Mouse (Mus musculus) MEL (cell line): ENCODE measurements at regions not wholly inside any gene's neighbourhood (a gene's known extent, or its start where the extent isn't known, plus 50 kb on each side); places are given as distances from the start of the nearest gene placed in this dataset.

Experiments
- DNase-seq: peaks from one replicate; pipeline ENCODE4 v3.0.0; 2011; ENCODE audit warnings: low read depth, low spot score
- H3K27ac ChIP-seq: 2 replicates; pipeline ENCODE4 v1.5.1; 2012; ENCODE audit warnings: low read depth, mild to moderate bottlenecking, control low read depth, low read length, moderate library complexity; ENCODE audit not compliant: control insufficient read depth
- H3K27me3 ChIP-seq, 2 experiments: fragments of 150-350 bp in 1 of 2; sonication (generic) in 1 of 2; 2 replicates each; pipeline ENCODE4 v1.6.1; 2012; ENCODE audit warnings: low read length in 2 of 2, mild to moderate bottlenecking in 2 of 2, improper control_type of control experiment in 1 of 2, moderate library complexity in 1 of 2; ENCODE audit not compliant: insufficient read depth in 2 of 2, control insufficient read depth in 1 of 2
- H3K36me3 ChIP-seq, 2 experiments: 2 replicates each; pipeline ENCODE4 v1.6.1; 2012 to 2014; ENCODE audit warnings: low read length in 2 of 2, improper control_type of control experiment in 1 of 2, inconsistent platforms in 1 of 2, mild to moderate bottlenecking in 1 of 2; ENCODE audit not compliant: insufficient read depth in 2 of 2, control insufficient read depth in 1 of 2
- H3K4me1 ChIP-seq, 2 experiments: fragments of 150-350 bp in 1 of 2; sonication (generic) in 1 of 2; 2 replicates each; pipeline ENCODE4 v1.6.1; 2012; ENCODE audit warnings: low read length in 2 of 2, improper control_type of control experiment in 1 of 2, mild to moderate bottlenecking in 1 of 2; ENCODE audit not compliant: insufficient read depth in 2 of 2, control insufficient read depth in 1 of 2
- H3K4me3 ChIP-seq, 2 experiments: fragments of 150-350 bp in 1 of 2; sonication (generic) in 1 of 2; 2 replicates each; pipeline ENCODE4 v1.5.1; 2012; ENCODE audit warnings: low read depth in 2 of 2, low read length in 2 of 2, mild to moderate bottlenecking in 2 of 2, moderate library complexity in 2 of 2, control low read depth in 1 of 2, improper control_type of control experiment in 1 of 2; ENCODE audit not compliant: control insufficient read depth in 1 of 2, insufficient read depth in 1 of 2
- H3K79me2 ChIP-seq: 2 replicates; pipeline ENCODE4 v1.6.1; 2012; ENCODE audit warnings: mild to moderate bottlenecking, low read length, moderate library complexity; ENCODE audit not compliant: control insufficient read depth, poor library complexity, insufficient read depth
- H3K9ac ChIP-seq: 2 replicates; pipeline ENCODE4 v1.6.1; 2012; ENCODE audit warnings: low read depth, mild to moderate bottlenecking, control low read depth, low read length, moderate library complexity; ENCODE audit not compliant: control insufficient read depth, poor library complexity, severe bottlenecking
- H3K9me3 ChIP-seq: fragments of 150-350 bp; sonication (generic); replicated peaks from 2 replicates; pipeline ENCODE4 v1.6.1; 2012; ENCODE audit warnings: mild to moderate bottlenecking, low read length, improper control_type of control experiment, moderate library complexity; ENCODE audit not compliant: insufficient read depth
- BHLHE40 ChIP-seq: IDR thresholded peaks from 2 replicates; pipeline ENCODE4 v1.6.1; 2012; ENCODE audit warnings: low read depth, mild to moderate bottlenecking, inconsistent platforms, low read length, improper control_type of control experiment, borderline replicate concordance
- CHD2 ChIP-seq: IDR thresholded peaks from 2 replicates; pipeline ENCODE4 v1.6.1; 2011; ENCODE audit warnings: low read length, improper control_type of control experiment
- ELF1 ChIP-seq: IDR thresholded peaks from 2 replicates; pipeline ENCODE4 v1.6.1; 2014; ENCODE audit warnings: low read depth, mild to moderate bottlenecking, inconsistent platforms, low read length, improper control_type of control experiment, moderate library complexity
- EP300 ChIP-seq, 2 experiments: IDR thresholded peaks; 2 replicates each; pipeline ENCODE4 v1.6.1; 2011; ENCODE audit warnings: improper control_type of control experiment in 2 of 2, low read length in 2 of 2, low read depth in 1 of 2, mild to moderate bottlenecking in 1 of 2
- ETS1 ChIP-seq: IDR thresholded peaks from 2 replicates; pipeline ENCODE4 v1.6.1; 2012; ENCODE audit warnings: low read depth, mild to moderate bottlenecking, inconsistent platforms, low read length, improper control_type of control experiment, moderate library complexity
- GATA1 ChIP-seq: IDR thresholded peaks from 2 replicates; pipeline ENCODE4 v1.6.1; 2011; ENCODE audit warnings: low read depth, low read length, improper control_type of control experiment
- HCFC1 ChIP-seq: IDR thresholded peaks from 2 replicates; pipeline ENCODE4 v1.6.1; 2012; ENCODE audit warnings: low read depth, mild to moderate bottlenecking, inconsistent platforms, low read length, improper control_type of control experiment, moderate library complexity
- KAT2A ChIP-seq: conservative IDR thresholded peaks from 2 replicates; pipeline ENCODE4 v1.6.1; 2012; ENCODE audit warnings: low read depth, low read length, improper control_type of control experiment, inconsistent platforms
- MAFK ChIP-seq: IDR thresholded peaks from 2 replicates; pipeline ENCODE4 v1.6.1; 2011; ENCODE audit warnings: low read depth, mild to moderate bottlenecking, low read length, improper control_type of control experiment, borderline replicate concordance
- MAX ChIP-seq: IDR thresholded peaks from 2 replicates; pipeline ENCODE4 v1.6.1; 2011; ENCODE audit warnings: low read length, improper control_type of control experiment
- MEF2A ChIP-seq: IDR thresholded peaks from 2 replicates; pipeline ENCODE4 v1.6.1; 2014; ENCODE audit warnings: low read depth, mild to moderate bottlenecking, inconsistent platforms, low read length, improper control_type of control experiment; ENCODE audit not compliant: poor library complexity, insufficient replicate concordance, severe bottlenecking; ENCODE audit errors: extremely low read depth
- MXI1 ChIP-seq: IDR thresholded peaks from 2 replicates; pipeline ENCODE4 v1.6.1; 2011; ENCODE audit warnings: mild to moderate bottlenecking, low read depth, low read length, improper control_type of control experiment
- MYB ChIP-seq: IDR thresholded peaks from 2 replicates; pipeline ENCODE4 v1.6.1; 2011; ENCODE audit warnings: mild to moderate bottlenecking, low read depth, low read length, improper control_type of control experiment
- MYC ChIP-seq: IDR thresholded peaks from 2 replicates; pipeline ENCODE4 v1.6.1; 2011; ENCODE audit warnings: low read depth, mild to moderate bottlenecking, low read length, improper control_type of control experiment, moderate library complexity
- NELFE ChIP-seq: IDR thresholded peaks from 2 replicates; pipeline ENCODE4 v1.6.1; 2011; ENCODE audit warnings: low read depth, low read length, improper control_type of control experiment
- NRF1 ChIP-seq: IDR thresholded peaks from 2 replicates; pipeline ENCODE4 v1.6.1; 2014; ENCODE audit warnings: low read depth, mild to moderate bottlenecking, inconsistent platforms, low read length, improper control_type of control experiment, moderate library complexity; ENCODE audit not compliant: poor library complexity, insufficient read depth, severe bottlenecking
- POLR2A ChIP-seq, 2 experiments: IDR thresholded peaks; 2 replicates each; pipeline ENCODE4 v1.6.1; 2011 to 2012; ENCODE audit warnings: low read length in 2 of 2, mild to moderate bottlenecking in 2 of 2, control low read depth in 1 of 2, improper control_type of control experiment in 1 of 2, low read depth in 1 of 2, moderate library complexity in 1 of 2; ENCODE audit not compliant: control insufficient read depth in 1 of 2, insufficient read depth in 1 of 2, poor library complexity in 1 of 2
- POLR2AphosphoS2 ChIP-seq: IDR thresholded peaks from 2 replicates; pipeline ENCODE4 v1.6.1; 2011; ENCODE audit warnings: low read length, improper control_type of control experiment
- RAD21 ChIP-seq: IDR thresholded peaks from 2 replicates; pipeline ENCODE4 v1.6.1; 2011; ENCODE audit warnings: mild to moderate bottlenecking, low read depth, low read length, improper control_type of control experiment
- RCOR1 ChIP-seq: IDR thresholded peaks from 2 replicates; pipeline ENCODE4 v1.6.1; 2012; ENCODE audit warnings: low read depth, mild to moderate bottlenecking, inconsistent platforms, low read length, improper control_type of control experiment
- SIN3A ChIP-seq: IDR thresholded peaks from 2 replicates; pipeline ENCODE4 v1.6.1; 2012; ENCODE audit warnings: low read length, improper control_type of control experiment, inconsistent platforms
- SMC3 ChIP-seq: IDR thresholded peaks from 2 replicates; pipeline ENCODE4 v1.6.1; 2011; ENCODE audit warnings: low read depth, low read length, improper control_type of control experiment
- TAL1 ChIP-seq: IDR thresholded peaks from 2 replicates; pipeline ENCODE4 v1.6.1; 2012; ENCODE audit warnings: mild to moderate bottlenecking, inconsistent platforms, low read length, moderate library complexity, mixed read lengths
- TCF12 ChIP-seq: IDR thresholded peaks from 2 replicates; pipeline ENCODE4 v1.6.1; 2014; ENCODE audit warnings: low read depth, mild to moderate bottlenecking, inconsistent platforms, low read length, improper control_type of control experiment, moderate library complexity
- UBTF ChIP-seq: IDR thresholded peaks from 2 replicates; pipeline ENCODE4 v1.6.1; 2012; ENCODE audit warnings: low read depth, mild to moderate bottlenecking, inconsistent platforms, low read length, improper control_type of control experiment, moderate library complexity, borderline replicate concordance; ENCODE audit not compliant: insufficient read depth
- USF1 ChIP-seq: IDR thresholded peaks from 2 replicates; pipeline ENCODE4 v1.6.1; 2014; ENCODE audit warnings: low read depth, mild to moderate bottlenecking, inconsistent platforms, low read length, improper control_type of control experiment, moderate library complexity
- USF2 ChIP-seq, 2 experiments: IDR thresholded peaks; 2 replicates each; pipeline ENCODE4 v1.6.1; 2011 to 2012; ENCODE audit warnings: improper control_type of control experiment in 2 of 2, low read length in 2 of 2, borderline replicate concordance in 1 of 2, inconsistent platforms in 1 of 2, low read depth in 1 of 2, mild to moderate bottlenecking in 1 of 2; ENCODE audit not compliant: insufficient read depth in 1 of 2
- ZC3H11A ChIP-seq: IDR thresholded peaks from 2 replicates; pipeline ENCODE4 v1.6.1; 2012; ENCODE audit warnings: low read depth, mild to moderate bottlenecking, inconsistent platforms, low read length, improper control_type of control experiment
- ZKSCAN1 ChIP-seq: IDR thresholded peaks from 2 replicates; pipeline ENCODE4 v1.6.1; 2012; ENCODE audit warnings: low read depth, mild to moderate bottlenecking, inconsistent platforms, low read length, improper control_type of control experiment, moderate library complexity
- ZMIZ1 ChIP-seq: IDR thresholded peaks from 2 replicates; pipeline ENCODE4 v1.6.1; 2012; ENCODE audit warnings: low read depth, mild to moderate bottlenecking, inconsistent platforms, low read length, improper control_type of control experiment, moderate library complexity
- ZNF384 ChIP-seq: IDR thresholded peaks from 2 replicates; pipeline ENCODE4 v1.6.1; 2012; ENCODE audit warnings: low read depth, mild to moderate bottlenecking, inconsistent platforms, low read length, improper control_type of control experiment

- H3K4me1 ChIP-seq, result peaks cover 2 to 5% of the 10 kb centered on the region in 2 experiments; a peak in 3 of 4 replicates
- peak; percentile 43 for DNase-seq
- no peaks in the 10 kb centered on the region for H3K79me2 ChIP-seq
- no peaks in the 10 kb centered on the region for H3K27me3 ChIP-seq
- H3K4me3 ChIP-seq, result no peak overlapping the region
- no peak overlapping the region for H3K9ac ChIP-seq
- H3K9me3 ChIP-seq, result no peaks in the 10 kb centered on the region
- no peak overlapping the region for H3K27ac ChIP-seq
- peaks cover 0 to 11% of the 10 kb centered on the region in 2 experiments; a peak in 2 of 4 replicates for H3K36me3 ChIP-seq
- no peak for TF ChIP-seq KAT2A
- peak; percentile 81; the same call in 1 of the 2 replicates for TF ChIP-seq MEF2A
- TF ChIP-seq MXI1, result no peak
- TF ChIP-seq RAD21, result no peak; the same call in 1 of the 2 replicates
- TF ChIP-seq ZNF384, result peak; percentile 85
- TF ChIP-seq MYB, result no peak
- TF ChIP-seq ZC3H11A, result no peak
- no peak for TF ChIP-seq NELFE
- TF ChIP-seq ZKSCAN1, result no peak
- TF ChIP-seq HCFC1, result no peak
- TF ChIP-seq USF1, result no peak
- TF ChIP-seq EP300 (IDR thresholded peaks at IDR 0.05; ENCODE audit: low read depth in 1 of 2, low read length in 2 of 2), result peak; percentile 72 to 77
- TF ChIP-seq BHLHE40, result no peak; the same call in 1 of the 2 replicates
- TF ChIP-seq MYC, result no peak
- no peak for TF ChIP-seq MAX
- TF ChIP-seq POLR2A (IDR thresholded peaks at IDR 0.05; ENCODE audit: control insufficient read depth in 1 of 2, insufficient read depth in 1 of 2, low read depth in 1 of 2, low read length in 2 of 2, poor library complexity in 1 of 2), result no peak
- TF ChIP-seq TAL1, result no peak
- TF ChIP-seq POLR2AphosphoS2, result no peak
- TF ChIP-seq USF2 (IDR thresholded peaks at IDR 0.05; ENCODE audit: borderline replicate concordance in 1 of 2, insufficient read depth in 1 of 2, low read depth in 1 of 2, low read length in 2 of 2), result no peak
- TF ChIP-seq MAFK, result no peak
- peak; percentile 74 for TF ChIP-seq GATA1
- no peak for TF ChIP-seq ZMIZ1
- TF ChIP-seq UBTF, result no peak
- no peak for TF ChIP-seq ELF1
- TF ChIP-seq ETS1, result peak; percentile 62
- peak; percentile 68 for TF ChIP-seq RCOR1
- no peak for TF ChIP-seq CHD2
- no peak for TF ChIP-seq SIN3A
- peak; percentile 87 for TF ChIP-seq TCF12
- no peak for TF ChIP-seq SMC3
- no peak for TF ChIP-seq NRF1
Observed at GRCm38 (mm10) chr8:98243328-98243926, 1172.8 kb downstream of the Cdh8 start.
